Mouse (Mus musculus): ENCODE data around the gene Ctsf. TPM values are rescaled to one million over a fixed set of nuclear protein-coding genes. Genes with fewer than 3 reads are reported as not detected.

The Ctsf gene
- polyA plus RNA-seq, 1 experiment, result 18.4 TPM

DNA sequence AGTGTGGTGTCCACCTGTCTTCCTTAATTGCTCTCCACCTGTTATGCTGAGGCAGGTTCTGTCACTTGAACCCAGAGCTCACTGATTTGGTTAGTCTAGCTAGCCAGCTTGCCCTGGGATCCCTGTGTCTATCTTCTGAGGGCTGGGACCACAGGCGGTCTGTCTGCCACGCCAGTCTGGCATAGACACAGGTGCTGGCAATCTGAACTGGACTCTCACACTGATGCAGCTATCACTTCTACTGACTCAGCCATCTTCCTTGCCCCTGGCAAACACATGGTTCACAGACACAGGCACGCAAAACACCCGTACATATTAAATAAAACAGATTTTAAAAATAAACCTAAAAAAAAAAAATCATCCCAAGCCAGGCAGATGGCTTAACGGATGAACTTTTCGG is 17.9 kb upstream of the Ctsf start:
- Histone ChIP-seq H3K27ac (ENCODE audit: insufficient read depth, low read depth, low read length) (no peak overlapping the region), H3K4me1 (ENCODE audit: control insufficient read depth, insufficient read depth, insufficient read length, low read length) (peaks cover 18% of the 10 kb centered on the region), H3K36me3 (ENCODE audit: control insufficient read depth, insufficient read depth, low read length) (peaks cover 8% of the 10 kb centered on the region; the same call in 1 of the 2 replicates), H3K27me3 (ENCODE audit: control insufficient read depth, insufficient read depth, low read length) (peaks cover 8% of the 10 kb centered on the region; the same call in 1 of the 2 replicates), H3K4me3 (ENCODE audit: low read depth, low read length) (no peak overlapping the region)
- WGBS, result 86% methylated on average over 6 of the region's 6 CpGs
- TF ChIP-seq POLR2A (IDR thresholded peaks at IDR 0.05; ENCODE audit: low read depth, low read length) (no peak), CTCF (IDR thresholded peaks at IDR 0.05; ENCODE audit: extremely low read depth, insufficient read length, insufficient replicate concordance, low read depth, low read length) (no peak)

DNA sequence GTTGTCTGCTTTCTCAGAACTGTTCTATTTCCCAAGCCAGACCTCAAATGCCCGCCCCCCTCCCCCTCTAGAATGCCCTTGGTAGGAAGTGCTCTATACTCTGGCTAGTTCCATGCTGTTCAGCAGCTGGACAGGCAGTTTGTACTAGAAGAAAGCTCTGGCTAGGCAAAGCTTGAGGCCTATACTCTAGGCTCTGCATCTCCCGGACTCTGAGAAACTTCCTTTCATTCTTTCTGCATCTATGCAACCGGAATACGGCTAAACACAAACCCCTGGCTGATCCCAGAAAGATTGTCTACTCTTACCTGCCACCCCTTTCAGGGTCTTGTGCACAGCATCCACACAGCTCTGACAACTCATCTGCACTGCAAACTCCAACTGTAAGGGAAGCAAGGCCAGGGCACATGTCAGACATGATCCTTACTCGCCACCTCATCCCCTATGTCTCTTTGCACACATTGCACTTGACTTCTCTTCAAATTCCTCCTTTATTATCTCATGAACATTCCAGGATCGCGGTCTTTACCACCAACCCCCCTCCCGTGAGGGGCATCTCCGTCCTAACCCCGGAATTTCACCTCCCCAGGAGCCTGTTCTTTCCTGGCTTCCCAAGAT is 16.3 kb upstream of the Ctsf start:
- WGBS, result 11% methylated on average over 10 of the region's 10 CpGs
- no peak for TF ChIP-seq POLR2A (IDR thresholded peaks at IDR 0.05; ENCODE audit: low read depth, low read length)
- no peak for TF ChIP-seq CTCF (IDR thresholded peaks at IDR 0.05; ENCODE audit: extremely low read depth, insufficient read length, insufficient replicate concordance, low read depth, low read length)
- peaks cover 18% of the 10 kb centered on the region for H3K4me1 ChIP-seq (ENCODE audit: control insufficient read depth, insufficient read depth, insufficient read length, low read length)
- no peaks in the 10 kb centered on the region for H3K36me3 ChIP-seq (ENCODE audit: control insufficient read depth, insufficient read depth, low read length)
- peak overlapping the region; percentile 28 for H3K27ac ChIP-seq (ENCODE audit: insufficient read depth, low read depth, low read length)
- H3K27me3 ChIP-seq (ENCODE audit: control insufficient read depth, insufficient read depth, low read length), result peaks cover 8% of the 10 kb centered on the region; the same call in 1 of the 2 replicates
- H3K4me3 ChIP-seq (ENCODE audit: low read depth, low read length), result peak overlapping the region; percentile 82

DNA sequence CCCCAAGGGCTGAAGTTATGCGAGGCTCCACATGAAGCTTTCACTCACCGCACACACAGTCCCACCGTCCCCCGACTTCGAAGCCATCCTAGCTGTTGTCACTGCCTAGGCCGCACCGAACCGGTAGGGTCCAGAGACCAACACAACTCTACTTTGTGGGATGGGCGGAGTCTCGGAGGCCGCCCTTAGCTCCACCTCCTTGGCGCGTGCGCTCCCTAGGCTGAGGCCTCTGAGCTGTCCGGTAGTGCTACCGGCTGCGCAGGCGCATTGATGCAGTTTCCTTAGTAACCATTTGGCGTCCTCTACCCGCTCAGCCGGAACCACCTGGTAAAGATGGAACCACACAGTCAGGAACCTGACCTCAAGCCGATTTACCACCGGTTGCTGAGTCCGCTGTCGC is 15.8 kb upstream of the Ctsf start, which contains the start of the genes Ccs and Ccdc87:
TSS of gene Ccs (minus strand) at position 184 of the 400 bp plus-strand sequence.
TSS of gene Ccdc87 (plus strand) at position 218 of the 400 bp plus-strand sequence.
- TF ChIP-seq CTCF (IDR thresholded peaks at IDR 0.05; ENCODE audit: extremely low read depth, insufficient read length, insufficient replicate concordance, low read depth, low read length) (no peak), POLR2A (IDR thresholded peaks at IDR 0.05; ENCODE audit: low read depth, low read length) (peak; percentile 77; the same call in 1 of the 2 replicates)
- H3K4me1 ChIP-seq (ENCODE audit: control insufficient read depth, insufficient read depth, insufficient read length, low read length), result peaks cover 18% of the 10 kb centered on the region
- 1% methylated on average over 25 of the region's 25 CpGs for WGBS
- H3K27ac ChIP-seq (ENCODE audit: insufficient read depth, low read depth, low read length), result peak within 1 kb of the TSS; percentile 28
- peak within 1 kb of the TSS; percentile 82 for H3K4me3 ChIP-seq (ENCODE audit: low read depth, low read length)
- H3K27me3 ChIP-seq (ENCODE audit: control insufficient read depth, insufficient read depth, low read length), result peaks cover 8% of the 10 kb centered on the region; the same call in 1 of the 2 replicates
- H3K36me3 ChIP-seq (ENCODE audit: control insufficient read depth, insufficient read depth, low read length), result no peaks in the 10 kb centered on the region

DNA sequence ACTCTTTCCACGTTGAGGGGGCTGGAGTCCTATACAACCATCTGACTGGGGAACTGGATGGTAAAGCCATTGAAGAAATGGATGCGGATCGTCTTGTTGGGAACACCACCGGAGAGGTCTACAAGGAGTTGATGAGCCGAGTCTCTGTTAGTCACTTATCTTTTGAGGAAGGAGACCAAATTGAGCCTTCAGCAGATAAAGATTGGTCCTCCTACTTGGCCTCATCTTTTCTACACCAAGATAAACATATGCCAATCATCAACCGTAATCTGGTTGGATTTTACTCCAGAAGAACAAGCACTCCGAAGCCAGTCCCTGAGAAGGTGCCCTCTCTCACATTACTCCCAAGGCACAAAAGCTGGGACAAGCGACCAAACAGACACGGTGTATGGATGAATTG is 14.1 kb upstream of the Ctsf start:
- Histone ChIP-seq H3K4me3 (ENCODE audit: low read depth, low read length) (no peak overlapping the region), H3K27ac (ENCODE audit: insufficient read depth, low read depth, low read length) (no peak overlapping the region), H3K36me3 (ENCODE audit: control insufficient read depth, insufficient read depth, low read length) (no peaks in the 10 kb centered on the region), H3K27me3 (ENCODE audit: control insufficient read depth, insufficient read depth, low read length) (peaks cover 8% of the 10 kb centered on the region; the same call in 1 of the 2 replicates), H3K4me1 (ENCODE audit: control insufficient read depth, insufficient read depth, insufficient read length, low read length) (peaks cover 14% of the 10 kb centered on the region)
- 70% methylated on average over 9 of the region's 9 CpGs for WGBS
- TF ChIP-seq POLR2A (IDR thresholded peaks at IDR 0.05; ENCODE audit: low read depth, low read length), result no peak
- TF ChIP-seq CTCF (IDR thresholded peaks at IDR 0.05; ENCODE audit: extremely low read depth, insufficient read length, insufficient replicate concordance, low read depth, low read length), result no peak

DNA sequence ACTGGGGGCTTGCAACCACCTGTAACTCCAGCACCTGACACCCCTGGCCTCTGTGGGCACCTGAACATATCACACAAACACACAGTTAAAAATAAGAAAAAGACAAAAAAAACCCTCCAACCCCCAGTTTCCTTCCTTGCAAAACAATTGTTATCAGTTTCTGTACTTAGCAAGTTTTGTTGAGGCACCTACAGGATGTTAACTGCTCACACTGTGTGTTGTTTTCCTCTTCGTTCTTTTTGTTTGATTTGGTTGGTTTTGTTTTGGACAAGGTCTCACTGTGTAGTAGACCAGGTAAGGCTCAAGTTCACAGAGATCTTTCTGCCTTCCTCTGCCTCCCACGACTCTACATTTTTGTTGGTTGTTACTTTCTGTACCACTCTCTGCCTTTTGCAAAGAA is 12.3 kb upstream of the Ctsf start:
- Histone ChIP-seq H3K36me3 (ENCODE audit: control insufficient read depth, insufficient read depth, low read length) (no peaks in the 10 kb centered on the region), H3K27me3 (ENCODE audit: control insufficient read depth, insufficient read depth, low read length) (peaks cover 8% of the 10 kb centered on the region), H3K4me1 (ENCODE audit: control insufficient read depth, insufficient read depth, insufficient read length, low read length) (peaks cover 9% of the 10 kb centered on the region), H3K27ac (ENCODE audit: insufficient read depth, low read depth, low read length) (no peak overlapping the region), H3K4me3 (ENCODE audit: low read depth, low read length) (no peak overlapping the region)
- WGBS, result 49% methylated on average over 2 of the region's 2 CpGs
- no peak for TF ChIP-seq CTCF (IDR thresholded peaks at IDR 0.05; ENCODE audit: extremely low read depth, insufficient read length, insufficient replicate concordance, low read depth, low read length)
- no peak for TF ChIP-seq POLR2A (IDR thresholded peaks at IDR 0.05; ENCODE audit: low read depth, low read length)

DNA sequence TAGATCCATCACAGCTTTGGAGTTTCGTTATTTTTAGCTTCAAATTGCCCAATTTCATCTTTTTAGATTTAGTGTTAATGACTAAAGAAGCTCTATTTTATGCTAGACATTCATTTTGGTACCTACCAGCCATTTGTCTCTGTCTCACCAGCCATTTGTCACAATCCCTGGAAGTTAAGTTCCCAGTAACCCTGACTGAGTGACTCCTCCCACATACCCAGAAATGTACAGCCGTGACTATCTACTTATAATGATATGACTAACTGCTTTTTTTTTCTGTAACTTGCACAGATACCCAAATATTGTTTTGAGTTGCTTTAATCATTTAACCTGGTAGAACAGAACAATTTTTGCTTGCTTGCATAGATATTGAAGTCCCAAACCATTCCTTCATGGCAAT is 9.1 kb upstream of the Ctsf start:
- H3K4me1 ChIP-seq (ENCODE audit: control insufficient read depth, insufficient read depth, insufficient read length, low read length), result no peaks in the 10 kb centered on the region
- no peaks in the 10 kb centered on the region for H3K36me3 ChIP-seq (ENCODE audit: control insufficient read depth, insufficient read depth, low read length)
- TF ChIP-seq CTCF (IDR thresholded peaks at IDR 0.05; ENCODE audit: extremely low read depth, insufficient read length, insufficient replicate concordance, low read depth, low read length) (no peak), POLR2A (IDR thresholded peaks at IDR 0.05; ENCODE audit: low read depth, low read length) (no peak)
- peaks cover 2% of the 10 kb centered on the region for H3K27me3 ChIP-seq (ENCODE audit: control insufficient read depth, insufficient read depth, low read length)
- no peak overlapping the region for H3K4me3 ChIP-seq (ENCODE audit: low read depth, low read length)
- H3K27ac ChIP-seq (ENCODE audit: insufficient read depth, low read depth, low read length), result no peak overlapping the region
- WGBS, result 59% methylated on average over 2 of the region's 2 CpGs

DNA sequence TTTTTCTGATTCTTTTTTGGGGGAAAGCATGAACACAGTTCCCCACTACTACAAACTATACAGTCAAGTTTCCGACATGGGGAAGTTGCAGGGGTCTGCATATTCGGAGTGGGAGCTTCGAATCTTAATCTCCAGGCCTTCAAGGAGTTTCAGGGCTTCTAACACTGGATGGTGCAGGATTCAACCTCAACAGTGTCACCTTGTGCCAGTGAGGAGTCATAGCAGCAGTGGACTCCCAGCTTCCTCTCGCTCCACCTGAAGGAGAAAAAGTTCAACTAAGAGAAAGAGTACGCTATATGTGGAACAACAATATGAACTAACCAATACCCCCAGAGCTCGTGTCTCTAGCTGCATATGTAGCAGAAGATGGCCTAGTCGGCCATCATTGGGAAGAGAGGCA is 7.4 kb upstream of the Ctsf start:
- 19% methylated on average over 7 of the region's 7 CpGs for WGBS
- H3K27me3 ChIP-seq (ENCODE audit: control insufficient read depth, insufficient read depth, low read length), result peaks cover 2% of the 10 kb centered on the region
- TF ChIP-seq CTCF (IDR thresholded peaks at IDR 0.05; ENCODE audit: extremely low read depth, insufficient read length, insufficient replicate concordance, low read depth, low read length) (peak; percentile 62; the same call in 1 of the 2 replicates), POLR2A (IDR thresholded peaks at IDR 0.05; ENCODE audit: low read depth, low read length) (no peak)

More for the DNA sequence above, 7.4 kb upstream of the Ctsf start:
- no peak overlapping the region for H3K4me3 ChIP-seq (ENCODE audit: low read depth, low read length)
- no peaks in the 10 kb centered on the region for H3K4me1 ChIP-seq (ENCODE audit: control insufficient read depth, insufficient read depth, insufficient read length, low read length)
- H3K27ac ChIP-seq (ENCODE audit: insufficient read depth, low read depth, low read length), result no peak overlapping the region
- H3K36me3 ChIP-seq (ENCODE audit: control insufficient read depth, insufficient read depth, low read length), result no peaks in the 10 kb centered on the region
